Mouse (Mus musculus) liver, postnatal 0 days (tissue): ENCODE measurements around the gene Grid1.

Experiments
- CTCF ChIP-seq: sonication (generic); IDR thresholded peaks from 2 replicates; pipeline ENCODE4 v1.5.1; 2016; ENCODE audit warnings: antibody characterized with exemption, low read depth
- EP300 ChIP-seq: IDR thresholded peaks from 2 replicates; pipeline ENCODE4 v1.6.1; 2016; ENCODE audit warnings: antibody characterized with exemption, low read depth, mild to moderate bottlenecking

GRCm38 (mm10) chr14:34917111-34917510 is 97.2 kb downstream of the Grid1 start:
- TF ChIP-seq CTCF = no peak
- TF ChIP-seq EP300 = no peak
